Mouse (Mus musculus): ENCODE measurements around the gene Nit1. TPM values are rescaled to one million over a fixed set of nuclear protein-coding genes. Genes with fewer than 3 reads are reported as not detected.
A peak's percentile ranks its signal among the peaks of the same experiment; 100 is the strongest.

Gene Nit1
- polyA plus RNA-seq (2015; fragmentation: Nextera tagmentation; extraction: Ambion mirVana), result 39.0 and 44.0 TPM in 2 replicates

- DNase-seq (ENCODE audit: low spot score), result peak; percentile 91
These were observed at the start of gene Nit1, which contains the start of gene Pfdn2 for GRCm38 (mm10) chr1:171345225-171346094. Gene Nit1, minus strand, starts transcription at chr1:171345646. Gene Pfdn2, plus strand, starts transcription at chr1:171345670.

GRCm38 (mm10) chr1:171390101-171390500 lies 44.7 kb upstream of the Nit1 start:
- DNase-seq (ENCODE audit: low spot score), result peak; percentile 85

- peak; percentile 98 for DNase-seq (ENCODE audit: low spot score)
These were observed 43.1 kb upstream of the Nit1 start, which contains the start of gene Arhgap30 for GRCm38 (mm10) chr1:171388376-171389102. Gene Arhgap30, plus strand, starts transcription at chr1:171388954.

- peak; percentile 70 for DNase-seq (ENCODE audit: low spot score)
These were observed 41.7 kb upstream of the Nit1 start for GRCm38 (mm10) chr1:171387099-171387498.

GRCm38 (mm10) chr1:171385171-171385570 lies 39.7 kb upstream of the Nit1 start:
- DNase-seq (ENCODE audit: low spot score), result no peak

GRCm38 (mm10) chr1:171384361-171384760 lies 38.9 kb upstream of the Nit1 start:
- DNase-seq (ENCODE audit: low spot score), result no peak

GRCm38 (mm10) chr1:171382096-171382620 lies 36.7 kb upstream of the Nit1 start:
- no peak for DNase-seq (ENCODE audit: low spot score)

GRCm38 (mm10) chr1:171379935-171380599 lies 34.6 kb upstream of the Nit1 start:
- peak; percentile 67 for DNase-seq (ENCODE audit: low spot score)

- DNase-seq (ENCODE audit: low spot score), result no peak
These were observed 32.9 kb upstream of the Nit1 start for GRCm38 (mm10) chr1:171378298-171378697.

GRCm38 (mm10) chr1:171375646-171376097 lies 30.2 kb upstream of the Nit1 start:
- no peak for DNase-seq (ENCODE audit: low spot score)

- no peak for DNase-seq (ENCODE audit: low spot score)
These were observed 28.5 kb upstream of the Nit1 start for GRCm38 (mm10) chr1:171373946-171374345.

GRCm38 (mm10) chr1:171372880-171373279 lies 27.4 kb upstream of the Nit1 start:
- no peak for DNase-seq (ENCODE audit: low spot score)

GRCm38 (mm10) chr1:171369845-171370556 lies 24.6 kb upstream of the Nit1 start, which contains the start of gene Nectin4:
Gene Nectin4, plus strand, starts transcription at chr1:171370099.
- no peak for DNase-seq (ENCODE audit: low spot score)

GRCm38 (mm10) chr1:171365934-171366333 lies 20.5 kb upstream of the Nit1 start:
- no peak for DNase-seq (ENCODE audit: low spot score)

GRCm38 (mm10) chr1:171361106-171362103 lies 16.0 kb upstream of the Nit1 start:
- peak; percentile 83 for DNase-seq (ENCODE audit: low spot score)

- DNase-seq (ENCODE audit: low spot score), result peak; percentile 95
These were observed 15.2 kb upstream of the Nit1 start, which contains the start of gene Klhdc9 for GRCm38 (mm10) chr1:171360656-171361055. Gene Klhdc9, minus strand, starts transcription at chr1:171360798.

- DNase-seq (ENCODE audit: low spot score), result no peak
These were observed 14.8 kb upstream of the Nit1 start for GRCm38 (mm10) chr1:171360253-171360652.

- peak; percentile 67 for DNase-seq (ENCODE audit: low spot score)
These were observed 13.0 kb upstream of the Nit1 start for GRCm38 (mm10) chr1:171358421-171358820.

GRCm38 (mm10) chr1:171356814-171357213 lies 11.4 kb upstream of the Nit1 start:
- no peak for DNase-seq (ENCODE audit: low spot score)
